Mouse (Mus musculus) stomach, embryonic 15.5 days (tissue): Measurements from ENCODE around the gene Thsd7b. TPM values are rescaled to one million over a fixed set of nuclear protein-coding genes. Genes with fewer than 3 reads are reported as not detected.

Source experiments
- ATAC-seq: fragments of 200-750 bp; cut with Nextera tagmentation; 2 replicates; pipeline ENCODE4 v1.8.0; 2017; ENCODE audit warnings: low read depth, moderate number of reproducible peaks, moderate TSS enrichment; ENCODE audit not compliant: insufficient read depth, low FRiP score
- H3K27ac ChIP-seq: fragments of 300-500 bp; sonication (generic); 2 replicates; pipeline ENCODE4 v1.5.1; 2015; ENCODE audit warnings: mild to moderate bottlenecking, inconsistent platforms
- H3K27me3 ChIP-seq: fragments of 300-500 bp; sonication (generic); replicated peaks from 2 replicates; pipeline ENCODE4 v1.6.1; 2015; ENCODE audit warnings: inconsistent platforms
- H3K36me3 ChIP-seq: fragments of 300-500 bp; sonication (generic); 2 replicates; pipeline ENCODE4 v1.6.1; 2015; ENCODE audit warnings: inconsistent platforms
- H3K4me1 ChIP-seq: fragments of 300-500 bp; sonication (generic); 2 replicates; pipeline ENCODE4 v1.6.1; 2015; ENCODE audit warnings: inconsistent platforms
- H3K4me2 ChIP-seq: fragments of 300-500 bp; sonication (generic); 2 replicates; pipeline ENCODE4 v1.6.1; 2015; ENCODE audit warnings: mild to moderate bottlenecking, inconsistent platforms
- H3K4me3 ChIP-seq: fragments of 300-500 bp; sonication (generic); replicated peaks from 2 replicates; pipeline ENCODE4 v1.5.1; 2015; ENCODE audit warnings: inconsistent platforms
- H3K9ac ChIP-seq: fragments of 300-500 bp; sonication (generic); 2 replicates; pipeline ENCODE4 v1.6.1; 2015; ENCODE audit warnings: inconsistent platforms
- H3K9me3 ChIP-seq: fragments of 300-500 bp; sonication (generic); 2 replicates; pipeline ENCODE4 v1.6.1; 2016; ENCODE audit warnings: inconsistent platforms
- WGBS: fragments of 180-500 bp; shearing (Covaris S2); methylation state at CpG from one replicate; pipeline ENCODE4 v1.1.7; 2015; 5-methylcytosine and 5-hydroxymethylcytosine counted together
- polyA plus RNA-seq: library from polyadenylated mRNA; unstranded; fragments of >200 nt; fragmentation: Nextera tagmentation; extraction: Ambion mirVana; gene quantifications from 2 replicates; pipeline ENCODE4 v1.2.1, GENCODE M21; 2015

The Thsd7b gene
- polyA plus RNA-seq, 1 experiment from 2014 or later, result 0.64 TPM

DNA sequence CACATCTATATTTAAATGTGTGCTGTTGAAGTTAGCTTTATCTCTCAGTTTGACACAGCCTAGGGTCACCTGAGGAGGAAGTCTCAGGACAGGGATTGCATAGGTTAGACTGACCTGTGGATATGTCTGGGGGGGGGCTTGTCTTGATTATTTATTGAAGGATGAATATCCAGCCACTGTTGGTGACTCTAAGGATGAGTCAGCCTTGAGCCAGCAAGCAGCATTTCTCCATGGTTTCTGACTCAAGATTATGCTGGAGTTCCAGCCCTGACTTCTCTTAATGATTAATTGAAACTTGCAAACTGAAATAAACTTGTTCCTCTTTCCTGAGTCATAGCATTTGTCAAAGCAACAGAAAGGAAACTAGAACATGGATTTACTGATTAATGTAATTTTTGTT, 113.4 kb downstream of the Thsd7b start:
- no peak overlapping the region for H3K4me2 ChIP-seq
- no peaks in the 10 kb centered on the region for H3K4me1 ChIP-seq
- H3K27me3 ChIP-seq, result no peaks in the 10 kb centered on the region
- no peak for ATAC-seq
- H3K27ac ChIP-seq, result no peak overlapping the region
- no peak overlapping the region for H3K4me3 ChIP-seq
- no peaks in the 10 kb centered on the region for H3K9me3 ChIP-seq
- no peaks in the 10 kb centered on the region for H3K36me3 ChIP-seq
- H3K9ac ChIP-seq, result no peak overlapping the region

DNA sequence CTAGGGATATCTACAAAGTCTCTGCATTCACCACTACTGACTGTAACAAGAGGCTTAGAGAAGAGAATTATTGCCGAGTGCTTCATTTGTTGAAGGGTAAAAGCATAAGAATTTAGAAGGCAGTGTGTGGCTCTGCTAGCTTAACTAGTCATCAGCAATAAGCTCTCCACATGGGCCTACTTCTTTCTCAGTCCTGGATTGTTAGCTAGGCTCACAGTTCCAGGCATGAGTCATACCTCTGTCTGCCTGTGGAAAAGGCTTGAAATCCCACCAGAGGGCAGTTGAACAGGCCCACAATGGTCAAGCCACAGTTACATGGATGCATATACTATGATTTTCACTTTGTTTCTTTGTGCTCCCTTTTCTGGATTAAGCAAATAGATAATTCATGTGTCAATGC, 138.5 kb downstream of the Thsd7b start:
- ATAC-seq, result no peak
- Histone ChIP-seq H3K27me3 (no peaks in the 10 kb centered on the region), H3K36me3 (no peaks in the 10 kb centered on the region), H3K9ac (no peak overlapping the region), H3K9me3 (no peaks in the 10 kb centered on the region), H3K4me3 (no peak overlapping the region), H3K4me2 (no peak overlapping the region), H3K27ac (no peak overlapping the region), H3K4me1 (no peaks in the 10 kb centered on the region)
- WGBS, result 88% methylated on average over 1 of the region's 1 CpGs

GRCm38 (mm10) chr1:129421581-129421980, 148.5 kb downstream of the Thsd7b start:
- ATAC-seq, result no peak
- H3K9me3 ChIP-seq, result no peaks in the 10 kb centered on the region
- no peaks in the 10 kb centered on the region for H3K4me1 ChIP-seq
- H3K36me3 ChIP-seq, result no peaks in the 10 kb centered on the region
- H3K27me3 ChIP-seq, result no peaks in the 10 kb centered on the region
- H3K4me3 ChIP-seq, result no peak overlapping the region
- H3K4me2 ChIP-seq, result no peak overlapping the region
- no peak overlapping the region for H3K9ac ChIP-seq
- H3K27ac ChIP-seq, result no peak overlapping the region

DNA sequence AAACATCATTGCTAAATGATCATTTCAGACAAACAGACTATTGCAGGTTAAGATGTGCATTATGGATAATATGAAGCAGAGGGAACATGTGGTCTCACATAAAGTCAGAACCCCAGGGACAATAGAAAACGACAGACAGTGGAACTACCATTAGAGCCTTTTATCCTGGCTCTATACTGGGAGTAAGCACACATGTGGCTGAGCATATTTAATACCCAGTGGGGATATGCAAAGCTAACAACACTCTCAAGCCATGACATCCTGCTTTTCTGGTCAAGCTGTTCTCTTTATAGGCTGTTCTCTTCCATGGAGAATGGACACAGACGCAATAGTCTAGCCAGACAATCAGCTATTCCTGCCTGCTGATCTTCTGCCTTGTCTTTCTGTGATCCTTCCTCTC, 191.3 kb downstream of the Thsd7b start:
- H3K4me2 ChIP-seq, result no peak overlapping the region
- H3K27ac ChIP-seq, result no peak overlapping the region
- H3K4me3 ChIP-seq, result no peak overlapping the region
- no peaks in the 10 kb centered on the region for H3K4me1 ChIP-seq
- no peak overlapping the region for H3K9ac ChIP-seq
- no peaks in the 10 kb centered on the region for H3K36me3 ChIP-seq
- H3K27me3 ChIP-seq, result no peaks in the 10 kb centered on the region
- H3K9me3 ChIP-seq, result no peaks in the 10 kb centered on the region
- 86% methylated on average over 2 of the region's 2 CpGs for WGBS
- ATAC-seq, result no peak

DNA sequence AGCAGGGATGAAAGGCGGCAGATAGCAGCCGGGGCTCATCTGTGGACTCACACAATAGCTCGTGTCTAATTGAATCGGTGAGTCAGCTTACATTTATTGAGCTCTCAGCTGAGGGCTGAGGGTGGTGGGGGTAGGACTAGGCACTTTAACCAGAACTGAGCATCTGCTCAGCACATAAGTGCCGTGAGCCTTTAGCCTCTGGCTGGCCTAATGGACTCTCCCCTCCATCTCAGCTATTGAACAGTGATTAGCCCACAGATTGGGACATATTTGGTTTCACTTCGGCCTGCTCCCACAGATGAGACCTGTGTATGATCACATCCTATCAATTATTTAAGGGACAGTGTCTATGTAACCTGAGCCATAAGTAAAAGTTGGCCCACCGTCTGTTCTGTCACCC, 200.4 kb downstream of the Thsd7b start:
- WGBS, result 66% methylated on average over 7 of the region's 7 CpGs
- no peak for ATAC-seq
- no peaks in the 10 kb centered on the region for H3K36me3 ChIP-seq
- H3K27me3 ChIP-seq, result no peaks in the 10 kb centered on the region
- no peaks in the 10 kb centered on the region for H3K9me3 ChIP-seq
- H3K4me1 ChIP-seq, result no peaks in the 10 kb centered on the region
- H3K4me3 ChIP-seq, result no peak overlapping the region
- no peak overlapping the region for H3K9ac ChIP-seq
- no peak overlapping the region for H3K27ac ChIP-seq
- no peak overlapping the region for H3K4me2 ChIP-seq

- Histone ChIP-seq H3K9me3 (no peaks in the 10 kb centered on the region), H3K27me3 (no peaks in the 10 kb centered on the region), H3K36me3 (no peaks in the 10 kb centered on the region), H3K9ac (no peak overlapping the region), H3K4me2 (no peak overlapping the region), H3K4me3 (no peak overlapping the region), H3K4me1 (no peaks in the 10 kb centered on the region), H3K27ac (no peak overlapping the region)
- no peak for ATAC-seq
- WGBS, result 71% methylated on average over 5 of the region's 5 CpGs
Measured at GRCm38 (mm10) chr1:129484266-129485031, 211.3 kb downstream of the Thsd7b start.

- H3K4me2 ChIP-seq, result no peak overlapping the region
- H3K36me3 ChIP-seq, result no peaks in the 10 kb centered on the region
- no peaks in the 10 kb centered on the region for H3K4me1 ChIP-seq
- WGBS, result 79% methylated on average over 3 of the region's 3 CpGs
- no peaks in the 10 kb centered on the region for H3K9me3 ChIP-seq
- H3K27ac ChIP-seq, result no peak overlapping the region
- no peak for ATAC-seq
- no peak overlapping the region for H3K4me3 ChIP-seq
- H3K27me3 ChIP-seq, result no peaks in the 10 kb centered on the region
- no peak overlapping the region for H3K9ac ChIP-seq
Measured at GRCm38 (mm10) chr1:129491136-129491535, 218.0 kb downstream of the Thsd7b start.

- no peak overlapping the region for H3K9ac ChIP-seq
- H3K4me2 ChIP-seq, result no peak overlapping the region
- no peak overlapping the region for H3K4me3 ChIP-seq
- no peak for ATAC-seq
- H3K4me1 ChIP-seq, result no peaks in the 10 kb centered on the region
- no peaks in the 10 kb centered on the region for H3K27me3 ChIP-seq
- WGBS, result 73% methylated on average over 1 of the region's 1 CpGs
- no peaks in the 10 kb centered on the region for H3K9me3 ChIP-seq
- no peaks in the 10 kb centered on the region for H3K36me3 ChIP-seq
- no peak overlapping the region for H3K27ac ChIP-seq
Measured at GRCm38 (mm10) chr1:129493929-129494328, 220.8 kb downstream of the Thsd7b start.

DNA sequence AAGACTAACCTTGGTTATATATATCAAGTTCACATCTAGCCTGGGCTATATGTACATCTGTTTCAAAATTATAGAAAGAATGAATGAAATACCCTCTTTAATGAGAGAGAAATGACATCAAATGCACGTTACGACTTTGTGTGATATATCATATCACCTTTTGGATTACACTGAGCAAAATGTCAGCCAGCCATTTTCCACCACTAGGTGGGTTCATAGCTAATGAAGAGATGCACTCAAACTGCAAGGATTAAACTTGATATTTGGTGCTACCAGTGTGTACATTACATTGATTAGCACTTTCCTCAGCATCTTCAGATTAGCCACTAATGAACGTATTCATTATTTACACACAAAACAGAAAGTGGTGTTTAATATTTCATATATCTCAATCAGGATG, 228.6 kb downstream of the Thsd7b start:
- WGBS, result 66% methylated on average over 3 of the region's 3 CpGs
- H3K9ac ChIP-seq, result no peak overlapping the region
- H3K36me3 ChIP-seq, result no peaks in the 10 kb centered on the region
- H3K27me3 ChIP-seq, result no peaks in the 10 kb centered on the region
- no peaks in the 10 kb centered on the region for H3K4me1 ChIP-seq
- no peaks in the 10 kb centered on the region for H3K9me3 ChIP-seq
- H3K27ac ChIP-seq, result no peak overlapping the region
- no peak overlapping the region for H3K4me2 ChIP-seq
- no peak overlapping the region for H3K4me3 ChIP-seq
- no peak for ATAC-seq

GRCm38 (mm10) chr1:129516379-129516778, 243.3 kb downstream of the Thsd7b start:
- Histone ChIP-seq H3K4me2 (no peak overlapping the region), H3K4me3 (no peak overlapping the region), H3K27me3 (no peaks in the 10 kb centered on the region), H3K36me3 (no peaks in the 10 kb centered on the region), H3K9me3 (no peaks in the 10 kb centered on the region), H3K9ac (no peak overlapping the region), H3K27ac (no peak overlapping the region), H3K4me1 (no peaks in the 10 kb centered on the region)
- ATAC-seq, result no peak
- WGBS, result 79% methylated on average over 1 of the region's 1 CpGs

GRCm38 (mm10) chr1:129519751-129520150, 246.6 kb downstream of the Thsd7b start:
- no peak overlapping the region for H3K4me3 ChIP-seq
- H3K27me3 ChIP-seq, result no peaks in the 10 kb centered on the region
- H3K9ac ChIP-seq, result no peak overlapping the region
- no peaks in the 10 kb centered on the region for H3K9me3 ChIP-seq
- H3K36me3 ChIP-seq, result no peaks in the 10 kb centered on the region
- H3K4me2 ChIP-seq, result no peak overlapping the region
- no peaks in the 10 kb centered on the region for H3K4me1 ChIP-seq
- WGBS, result 85% methylated on average over 5 of the region's 5 CpGs
- no peak overlapping the region for H3K27ac ChIP-seq
- ATAC-seq, result no peak

- H3K4me1 ChIP-seq, result no peaks in the 10 kb centered on the region
- no peak overlapping the region for H3K4me2 ChIP-seq
- H3K9ac ChIP-seq, result no peak overlapping the region
- 78% methylated on average over 2 of the region's 2 CpGs for WGBS
- no peak for ATAC-seq
- no peak overlapping the region for H3K27ac ChIP-seq
- H3K4me3 ChIP-seq, result no peak overlapping the region
- H3K27me3 ChIP-seq, result no peaks in the 10 kb centered on the region
- no peaks in the 10 kb centered on the region for H3K36me3 ChIP-seq
- no peaks in the 10 kb centered on the region for H3K9me3 ChIP-seq
Measured at GRCm38 (mm10) chr1:129526967-129527366, 253.9 kb downstream of the Thsd7b start.

DNA sequence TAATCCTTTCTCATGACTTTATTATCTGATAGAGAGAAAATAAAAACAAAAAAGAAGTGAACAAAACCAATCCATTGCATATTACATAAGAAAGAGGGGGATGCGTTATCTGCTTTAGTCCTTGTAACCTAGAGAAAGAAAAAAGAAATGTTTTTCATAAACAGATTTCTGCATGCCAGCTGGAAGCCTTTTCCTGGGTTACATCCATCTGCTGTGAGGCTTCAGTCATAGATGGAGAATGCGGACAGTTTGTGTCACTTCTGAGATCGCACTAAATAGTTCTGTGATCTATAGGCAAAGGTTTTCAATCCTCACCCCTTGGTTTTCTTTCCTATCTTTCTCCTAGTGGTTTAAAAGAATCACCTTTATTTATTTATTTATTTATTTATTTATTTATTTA, 259.1 kb downstream of the Thsd7b start:
- Histone ChIP-seq H3K9me3 (no peaks in the 10 kb centered on the region), H3K27ac (no peak overlapping the region)
- 91% methylated on average over 3 of the region's 3 CpGs for WGBS

More for the DNA sequence above, 259.1 kb downstream of the Thsd7b start:
- Histone ChIP-seq H3K36me3 (no peaks in the 10 kb centered on the region), H3K4me2 (no peak overlapping the region), H3K4me1 (no peaks in the 10 kb centered on the region), H3K9ac (no peak overlapping the region), H3K27me3 (no peaks in the 10 kb centered on the region), H3K4me3 (no peak overlapping the region)
- ATAC-seq, result no peak
